Mouse (Mus musculus) spleen, adult 18-20 months (tissue): ENCODE measurements around the gene Alk.

Source experiments
- DNase-seq, 2 experiments: peaks; one replicate each; pipeline ENCODE4 v3.0.0; 2022; ENCODE audit warnings: mixed read lengths in 2 of 2

Alk gene

DNA sequence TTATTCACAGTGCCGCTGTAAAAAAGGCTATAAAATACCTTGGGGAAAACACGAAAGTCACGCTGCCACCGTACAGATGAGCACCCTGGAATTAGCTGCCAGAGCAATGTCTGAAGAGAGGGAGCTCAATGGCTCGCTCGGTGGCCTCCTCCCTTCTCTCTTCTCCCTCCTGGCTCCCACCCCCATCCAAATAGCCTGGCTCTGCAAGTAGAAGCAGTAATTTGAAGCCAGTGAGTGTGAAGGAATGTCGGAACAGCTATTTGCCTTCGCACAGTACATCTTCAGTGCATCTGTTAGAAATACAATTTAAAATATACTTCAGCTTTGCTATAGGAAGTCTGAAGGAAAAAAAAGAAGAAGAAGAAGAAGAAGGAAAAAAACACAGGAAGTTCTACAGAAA is 208.5 kb downstream of the Alk start:
- DNase-seq: no peak

DNA sequence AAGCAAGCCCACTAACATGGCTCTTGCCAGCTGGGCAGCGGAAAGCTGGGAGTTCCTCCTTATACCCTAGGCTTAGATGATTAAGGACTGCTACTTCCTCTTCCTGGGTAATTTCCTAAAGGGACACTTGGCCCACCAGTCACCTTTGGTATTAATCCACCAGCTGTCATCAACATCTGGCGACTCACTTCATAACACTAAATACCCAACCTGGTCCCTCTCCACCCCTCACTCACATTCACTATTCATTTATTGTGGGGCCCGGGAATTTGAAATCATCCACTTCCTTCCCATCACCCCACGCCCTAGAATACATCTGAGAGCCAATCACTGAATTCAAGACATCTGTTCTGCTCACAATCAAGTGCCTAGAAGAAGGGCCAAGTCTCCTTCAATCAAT is 235.4 kb downstream of the Alk start:
- DNase-seq: no peak

DNA sequence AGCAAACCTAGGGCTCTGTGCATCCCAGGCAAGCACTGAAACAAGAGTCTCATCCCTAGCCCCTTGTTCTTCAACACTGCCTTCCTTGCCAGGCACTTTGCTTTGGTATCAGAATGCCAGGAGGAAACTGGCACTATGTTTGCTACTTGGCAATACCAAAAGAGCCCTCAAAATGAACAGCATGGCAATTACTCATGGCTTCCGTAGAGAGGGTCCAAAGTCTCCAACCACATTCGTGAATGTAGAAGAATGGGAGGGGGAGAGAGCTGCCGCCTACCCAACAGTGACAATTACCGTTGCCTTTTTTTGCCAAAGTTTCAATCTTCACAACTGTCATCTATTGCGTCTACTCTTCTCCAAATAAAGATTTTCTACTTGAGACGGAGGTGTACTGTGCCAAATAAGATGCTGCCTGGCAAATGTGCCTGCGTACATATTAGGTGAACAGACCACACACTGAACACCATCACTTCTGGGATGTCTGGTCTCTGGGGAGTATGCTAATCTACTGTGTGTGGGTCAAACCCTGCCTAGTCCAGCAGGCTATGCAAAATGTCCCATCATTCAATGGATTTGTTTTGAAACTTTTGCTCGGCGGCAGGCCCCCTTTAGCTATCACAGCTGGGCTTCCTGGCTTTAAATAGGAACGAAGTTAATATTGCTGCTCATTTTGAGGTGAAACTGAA is 241.5 kb downstream of the Alk start:
- no peak for DNase-seq

DNA sequence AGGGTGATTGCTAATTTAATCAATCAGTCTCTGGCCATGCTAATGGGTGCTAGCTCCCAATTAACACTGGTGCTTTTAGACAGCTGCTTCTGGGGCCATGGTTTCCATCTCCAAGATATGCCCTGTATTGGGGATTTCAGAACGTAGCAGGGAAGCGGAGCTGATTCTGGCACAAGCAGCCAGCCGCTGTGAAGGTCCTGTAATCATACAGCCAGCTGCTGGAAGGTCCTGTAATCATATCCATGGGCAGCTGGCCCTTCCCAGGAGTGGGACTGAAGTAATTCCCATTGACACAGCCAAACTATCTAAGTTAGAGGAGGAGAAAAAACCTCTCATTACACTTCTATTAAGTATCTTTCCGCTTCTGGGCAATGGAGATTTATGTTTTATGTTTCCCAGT is 242.5 kb downstream of the Alk start:
- DNase-seq: no peak

DNA sequence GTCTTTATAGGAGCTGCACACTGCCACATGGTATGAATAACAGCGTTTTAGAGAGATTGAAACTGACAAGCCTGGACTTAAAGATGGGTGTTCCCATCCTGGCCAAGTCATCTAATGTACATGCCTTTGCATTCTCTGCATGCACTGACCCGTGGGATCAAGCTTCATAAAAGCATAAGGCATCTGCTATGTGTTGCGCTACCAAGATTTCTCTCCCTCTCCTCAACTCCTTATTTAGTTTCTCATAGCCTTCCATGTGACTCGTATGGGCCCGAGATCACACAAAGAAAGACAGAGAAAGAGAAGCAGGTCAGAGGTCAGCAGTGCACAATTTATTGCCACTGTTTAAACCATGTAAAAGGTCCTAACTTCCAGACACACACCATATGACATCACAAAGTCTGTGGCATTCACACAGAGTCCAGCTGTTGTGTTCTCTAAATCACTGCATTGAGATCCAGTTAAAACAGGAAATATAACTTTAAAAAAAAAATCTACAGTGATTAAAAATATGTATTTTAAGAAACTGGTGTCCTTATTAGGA is 247.6 kb downstream of the Alk start:
- DNase-seq: no peak

DNA sequence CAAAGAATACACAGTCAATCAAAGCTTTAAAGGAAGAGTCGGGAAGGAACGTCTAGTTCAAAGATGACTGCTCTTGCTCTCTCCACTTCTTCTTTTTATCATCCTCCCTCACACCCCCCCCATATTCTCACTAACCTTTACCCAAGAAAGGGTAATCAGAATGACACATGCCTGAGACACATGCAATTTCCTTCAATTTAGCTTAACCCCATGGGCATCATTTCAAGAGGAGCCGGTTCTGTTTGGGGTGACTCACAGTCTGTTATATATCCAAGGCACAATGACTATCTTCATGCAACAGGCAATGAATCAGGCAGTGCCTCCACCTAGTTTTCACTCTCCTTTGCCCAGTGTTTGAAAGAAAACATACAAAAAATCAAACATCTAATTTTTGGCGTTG is 265.0 kb downstream of the Alk start:
- no peak for DNase-seq

DNA sequence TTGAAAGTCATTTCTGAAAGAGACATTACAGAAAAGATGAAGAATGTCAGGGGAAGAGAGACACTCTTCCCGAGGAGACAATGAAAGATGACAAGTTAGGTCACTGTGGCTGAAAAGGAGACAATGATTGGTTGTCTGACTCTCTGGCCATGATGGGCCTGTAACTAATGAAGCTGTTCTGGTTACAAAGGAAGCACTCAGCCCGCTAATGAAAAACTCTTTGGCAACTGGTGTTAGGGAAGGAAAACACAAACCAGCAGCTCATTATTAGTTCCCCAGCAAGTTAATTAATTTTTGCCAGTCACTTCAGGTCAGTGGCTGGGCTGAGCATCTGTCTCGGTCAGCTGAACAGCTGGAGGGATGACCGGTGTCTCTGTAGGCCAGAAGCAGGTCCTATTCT is 271.5 kb downstream of the Alk start:
- DNase-seq: no peak

DNA sequence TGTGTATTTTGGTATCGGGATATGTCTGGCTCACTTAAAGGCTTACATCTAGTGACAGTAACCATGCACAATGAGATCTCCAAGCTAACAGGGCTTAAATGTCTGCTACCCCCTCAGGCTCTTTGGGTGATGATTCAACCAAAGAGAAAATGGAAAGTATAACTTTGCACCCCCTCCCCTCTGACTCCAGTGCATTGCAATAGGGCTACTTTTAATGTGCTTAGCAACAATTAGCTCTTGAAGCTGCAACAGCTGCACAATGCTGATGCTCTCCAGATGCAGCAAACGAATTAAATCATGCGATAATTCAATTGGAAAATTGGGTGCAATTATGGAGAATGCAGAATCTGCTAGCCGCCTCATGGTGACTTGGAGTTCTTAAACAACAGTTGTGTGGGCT is 278.5 kb downstream of the Alk start:
- no peak for DNase-seq

DNA sequence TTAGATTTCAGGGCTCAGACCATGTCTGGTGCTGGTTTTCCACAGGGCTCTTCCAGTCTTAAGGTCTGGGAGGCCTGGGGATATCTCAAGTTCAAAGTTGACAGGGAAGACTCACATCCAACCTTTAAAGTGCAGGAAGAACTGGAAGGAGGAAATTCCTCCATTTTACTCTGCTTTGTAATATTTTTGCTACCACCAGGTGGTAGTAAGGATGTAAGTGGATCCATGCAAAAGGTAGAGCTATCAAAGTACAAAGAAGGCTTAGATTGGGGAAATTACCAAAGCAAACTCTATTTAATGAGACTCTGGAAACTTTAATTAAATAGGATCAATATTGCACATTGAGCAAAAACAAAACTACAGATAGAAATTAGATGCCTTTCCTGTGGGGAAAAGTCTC is 284.9 kb downstream of the Alk start:
- no peak for DNase-seq

DNA sequence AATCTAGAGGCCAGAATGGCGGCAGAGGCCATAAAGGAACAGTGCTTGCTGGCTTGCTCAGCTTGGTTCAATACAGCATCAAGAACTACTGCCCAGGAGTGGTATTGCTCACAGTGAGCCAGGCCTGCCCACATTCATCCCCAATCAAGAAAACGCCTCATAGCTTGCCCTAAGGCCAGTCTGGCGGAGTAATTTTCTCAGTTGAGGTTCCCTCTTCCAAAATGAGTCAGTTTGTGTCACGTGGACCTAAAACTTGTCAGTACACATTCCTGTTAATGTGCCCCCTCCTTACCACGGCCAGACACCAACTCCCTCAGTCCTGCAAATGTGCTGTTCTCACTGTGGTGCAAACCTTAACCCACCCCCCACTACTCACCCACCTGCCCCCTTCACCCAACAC is 304.8 kb downstream of the Alk start:
- no peak for DNase-seq

DNA sequence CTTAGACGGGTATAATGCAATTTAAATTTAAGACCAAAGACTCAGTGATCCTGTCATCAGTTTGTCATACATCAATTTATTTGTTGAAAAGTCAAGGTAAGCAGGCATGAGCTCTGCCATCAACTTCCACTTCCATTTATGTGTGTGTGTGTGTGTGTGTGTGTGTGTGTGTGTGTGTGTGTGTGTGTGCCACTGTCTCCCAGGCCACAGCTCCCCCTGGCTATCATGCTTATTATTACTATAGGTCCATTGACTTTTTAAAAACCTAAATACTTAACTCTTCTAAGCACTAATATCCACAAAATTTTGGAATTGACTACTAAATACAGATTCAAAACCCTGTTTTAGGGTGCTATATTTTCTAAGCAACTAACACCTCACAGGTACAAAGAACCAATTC is 308.1 kb downstream of the Alk start:
- DNase-seq: no peak

DNA sequence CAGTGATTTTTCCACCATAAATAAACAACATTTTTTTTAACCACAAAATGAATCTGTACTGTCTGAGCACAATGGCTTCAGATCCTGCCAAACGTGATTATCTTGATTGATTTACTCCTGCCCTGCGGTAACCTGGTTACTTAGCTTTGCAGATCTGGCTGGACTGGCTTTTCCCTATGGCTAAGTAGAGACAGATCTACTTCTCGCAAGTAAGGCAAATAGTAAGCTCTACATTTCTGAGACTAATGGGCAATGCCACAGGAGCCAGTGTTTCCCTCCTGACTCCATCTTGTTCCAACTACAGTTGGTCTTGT is 311.2 kb downstream of the Alk start:
- no peak for DNase-seq

DNA sequence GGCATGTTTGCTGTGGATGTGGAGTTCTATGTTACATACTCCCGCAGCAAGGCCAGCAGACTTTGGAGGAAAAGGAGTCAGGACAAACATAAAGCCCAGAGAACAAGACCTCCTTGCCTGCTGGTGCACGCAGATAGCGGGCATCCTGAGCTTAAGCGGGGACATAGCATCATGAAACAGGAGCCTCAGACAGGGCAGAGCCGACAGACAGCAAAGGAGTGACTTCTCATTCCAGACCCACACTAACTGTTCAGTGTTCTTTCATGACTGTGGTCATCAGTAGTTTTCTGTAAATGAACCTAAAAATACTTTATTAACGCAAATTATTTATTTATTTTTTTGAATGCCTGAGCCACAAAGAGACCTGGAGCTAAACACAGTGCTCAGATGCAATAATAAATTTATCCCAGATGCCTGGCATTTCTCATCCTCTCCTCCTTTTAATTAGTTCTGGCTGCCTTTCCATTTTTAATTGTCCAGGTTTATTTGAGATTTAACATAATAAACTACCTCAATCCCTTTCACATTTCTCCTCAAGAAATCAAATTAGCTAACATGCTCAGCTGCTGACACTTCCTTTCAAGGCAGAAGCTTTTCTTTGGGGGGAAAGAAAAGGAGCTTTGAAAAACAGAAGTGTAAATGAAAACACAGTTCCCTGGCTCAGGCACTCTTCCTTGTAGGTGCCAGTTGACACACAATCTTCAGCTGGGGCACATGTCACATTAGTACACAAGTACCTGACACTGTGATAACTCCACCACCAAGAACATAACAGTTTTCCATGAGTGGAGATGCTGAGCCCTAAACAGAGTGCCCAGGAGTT is 311.8 kb downstream of the Alk start:
- no peak for DNase-seq

DNA sequence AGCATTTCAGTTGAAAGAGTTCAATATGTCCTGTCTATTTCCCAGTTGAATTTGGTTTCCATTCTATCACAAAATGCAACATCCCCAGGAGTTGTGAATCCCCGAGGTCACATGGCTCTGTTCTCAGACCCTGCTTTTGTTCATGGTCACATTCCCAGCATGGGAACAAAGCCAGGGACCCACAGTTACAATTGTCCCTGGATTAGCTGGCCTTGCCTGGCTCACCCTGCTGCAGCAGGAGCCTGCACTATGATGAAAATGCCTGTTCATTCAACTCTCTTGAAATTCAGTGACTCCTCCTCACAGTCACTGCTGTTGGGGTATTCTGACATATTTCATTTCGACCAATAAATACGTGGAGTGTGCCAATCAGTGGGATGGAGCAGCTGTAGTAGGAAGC is 318.5 kb downstream of the Alk start:
- DNase-seq: no peak

DNA sequence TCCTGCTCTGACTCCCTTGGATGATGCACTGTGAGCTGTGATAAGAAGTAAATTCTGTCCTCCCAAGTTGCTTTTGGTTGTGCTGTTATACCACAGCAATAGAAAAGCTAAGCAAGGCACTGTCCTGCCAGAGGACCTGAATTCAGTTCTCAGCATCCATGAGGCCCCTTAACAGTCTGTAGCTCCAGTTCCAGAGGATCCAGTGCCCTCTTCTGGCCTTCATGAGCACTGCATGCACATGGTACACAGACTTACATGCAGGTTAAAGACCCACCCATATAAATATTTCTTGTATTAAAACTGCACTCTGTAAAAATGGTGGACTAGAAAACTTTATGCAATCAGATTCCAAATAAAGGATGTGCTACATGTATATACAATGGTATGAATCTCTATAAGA is 326.1 kb downstream of the Alk start:
- no peak for DNase-seq

DNA sequence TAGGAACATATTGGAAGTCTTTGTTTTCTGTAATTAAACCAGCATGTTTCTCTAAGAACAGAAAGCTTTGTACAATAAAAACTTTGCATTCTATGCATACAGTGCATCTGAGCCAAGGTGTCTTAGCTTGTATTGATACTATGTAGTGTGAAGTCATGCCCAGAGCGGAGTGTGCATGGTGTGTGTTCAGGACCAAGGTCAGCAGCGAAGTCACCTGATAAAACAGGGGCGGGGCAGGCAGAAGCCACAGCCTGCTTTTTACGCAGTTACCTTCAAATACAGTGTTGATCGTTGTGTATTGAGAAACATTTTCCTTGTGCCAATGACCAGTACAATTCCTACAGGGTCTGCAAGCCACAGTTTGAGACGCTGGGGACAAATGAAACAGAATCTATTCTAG is 327.6 kb downstream of the Alk start:
- no peak for DNase-seq

DNA sequence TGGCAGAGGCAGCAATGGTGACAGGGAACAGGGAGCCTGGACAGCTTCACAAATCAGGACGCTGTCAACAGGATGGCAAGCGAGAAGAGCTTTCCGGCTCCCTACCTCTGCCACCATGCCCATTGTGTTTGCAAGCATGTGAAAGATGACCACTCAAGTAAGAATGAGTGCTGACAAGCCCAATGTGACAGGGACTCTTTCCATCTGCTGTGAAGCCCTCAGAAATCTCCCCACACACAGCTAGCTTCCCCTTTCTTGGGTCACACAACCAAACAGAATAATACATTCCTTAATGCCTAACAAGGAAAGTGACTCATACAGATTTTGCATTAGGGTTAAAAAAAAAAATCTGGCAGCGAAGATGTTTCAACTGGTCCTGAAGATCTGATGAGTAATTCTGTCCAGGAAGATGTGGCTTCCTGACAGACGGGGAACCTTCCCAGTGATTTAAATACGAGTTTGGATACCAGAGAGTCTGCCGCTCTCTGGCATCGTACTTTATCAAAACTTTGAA is 329.0 kb downstream of the Alk start:
- no peak for DNase-seq

DNA sequence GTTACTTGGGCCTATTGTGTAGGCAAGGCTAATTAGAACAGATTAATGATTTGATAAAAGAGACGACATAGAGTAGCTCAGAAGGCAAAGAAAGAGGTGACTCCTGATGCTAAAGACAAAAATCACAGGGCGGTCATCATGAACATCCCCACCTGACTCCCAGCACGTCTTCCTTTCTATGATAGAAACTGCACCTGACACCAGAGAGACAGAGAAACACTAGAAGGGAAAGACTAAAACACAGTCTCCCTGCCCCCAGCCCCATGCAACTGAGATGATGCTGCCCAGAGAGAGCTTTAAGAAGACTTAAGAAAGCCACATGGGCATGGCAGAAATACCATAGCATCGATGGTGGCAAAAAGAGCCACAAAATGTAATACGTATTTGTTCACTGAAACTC is 330.2 kb downstream of the Alk start:
- no peak for DNase-seq

DNA sequence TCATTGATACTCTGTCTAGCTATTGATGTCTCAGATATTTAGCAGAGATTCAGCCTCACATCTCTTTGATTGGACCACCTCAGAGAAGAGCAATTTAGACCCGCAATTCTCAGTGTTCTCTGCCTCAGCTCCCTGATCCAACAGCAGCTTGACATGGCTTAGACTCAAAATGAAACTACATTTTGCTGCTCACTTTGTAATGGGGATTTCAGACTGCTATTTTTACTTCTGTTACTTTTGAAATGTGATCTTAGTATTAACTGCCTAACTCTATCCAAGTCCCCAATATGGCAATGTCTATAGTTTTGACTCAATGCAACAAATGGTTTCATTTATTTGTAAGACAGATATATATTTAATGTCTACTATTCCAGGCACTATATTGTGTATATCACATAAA is 332.8 kb downstream of the Alk start:
- DNase-seq: no peak

DNA sequence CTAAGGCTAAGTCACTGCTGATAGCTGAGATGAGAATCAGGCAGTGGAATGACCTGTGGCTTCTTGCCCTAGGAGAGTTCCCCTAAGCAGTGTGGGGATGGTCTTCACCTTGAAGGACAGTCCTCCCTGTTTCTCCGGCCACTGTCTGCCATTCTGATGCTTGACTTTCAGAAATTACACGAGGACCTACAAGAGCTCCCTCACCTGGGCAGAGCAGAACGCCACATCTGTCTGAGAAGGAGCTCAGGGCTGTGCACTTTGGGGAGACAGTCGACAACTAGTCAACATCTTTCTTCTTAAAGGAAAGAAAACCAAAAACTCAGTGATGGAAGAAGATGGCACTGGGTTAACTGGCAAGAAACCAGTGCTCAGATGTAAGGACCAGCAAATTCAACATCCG is 335.9 kb downstream of the Alk start:
- DNase-seq: no peak

DNA sequence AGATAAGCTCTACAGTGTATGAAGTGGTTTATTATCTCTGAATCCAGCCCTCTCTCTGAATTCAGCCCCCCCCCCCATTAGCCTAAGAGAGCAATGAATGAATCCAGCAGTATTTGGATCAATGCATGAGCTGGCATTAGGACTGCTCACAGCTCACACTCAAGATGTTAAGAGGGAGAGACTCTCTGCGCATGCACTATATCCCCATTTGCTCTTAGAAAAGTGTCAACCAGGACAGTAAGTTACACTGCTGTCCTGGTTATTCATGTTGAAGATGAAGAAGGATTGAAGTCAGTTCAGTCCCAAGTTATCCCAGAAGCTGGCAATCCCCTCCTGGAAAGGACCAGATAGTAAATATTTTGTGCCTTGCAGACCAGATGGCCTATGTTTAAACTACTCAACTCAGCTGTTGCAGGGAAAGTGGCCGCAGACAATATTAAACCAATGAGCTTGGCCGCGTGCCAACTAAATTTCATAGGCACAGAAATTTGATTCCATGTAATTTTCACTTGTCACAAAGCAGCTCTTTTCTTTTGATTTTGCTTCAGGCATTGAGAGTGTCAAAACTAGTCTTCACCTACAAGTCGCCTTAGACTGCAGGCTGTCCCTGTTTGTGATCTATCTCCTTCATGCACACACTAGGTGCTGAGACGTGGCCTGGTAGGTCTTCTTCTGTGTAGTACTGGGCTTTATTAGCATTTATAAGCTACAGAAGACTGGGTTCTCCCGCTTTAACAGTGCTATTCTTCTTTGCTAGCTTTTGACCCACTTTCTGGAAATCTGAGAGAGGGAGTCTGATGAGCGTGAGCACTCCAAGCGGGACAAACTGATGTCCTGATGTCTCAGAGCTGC is 339.0 kb downstream of the Alk start:
- DNase-seq: no peak

DNA sequence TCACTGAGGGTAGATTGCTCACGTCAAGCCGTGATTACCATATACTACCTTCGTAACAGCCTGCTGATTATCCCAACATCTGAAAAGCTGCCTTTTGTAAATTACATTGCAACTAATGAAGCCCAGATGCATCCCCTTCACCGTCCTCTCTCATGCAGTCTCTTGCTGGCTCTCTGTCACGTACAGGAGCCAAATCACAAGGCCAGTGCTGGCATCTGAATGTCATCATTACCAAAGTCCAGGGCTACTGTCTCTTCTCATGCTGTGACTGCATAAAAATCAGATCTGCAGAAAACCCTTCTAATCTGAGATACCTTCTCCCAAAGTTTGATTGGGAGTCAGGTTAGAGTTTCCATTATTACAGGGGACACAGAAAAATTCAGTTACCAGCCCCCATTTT is 351.0 kb downstream of the Alk start:
- DNase-seq: no peak

DNA sequence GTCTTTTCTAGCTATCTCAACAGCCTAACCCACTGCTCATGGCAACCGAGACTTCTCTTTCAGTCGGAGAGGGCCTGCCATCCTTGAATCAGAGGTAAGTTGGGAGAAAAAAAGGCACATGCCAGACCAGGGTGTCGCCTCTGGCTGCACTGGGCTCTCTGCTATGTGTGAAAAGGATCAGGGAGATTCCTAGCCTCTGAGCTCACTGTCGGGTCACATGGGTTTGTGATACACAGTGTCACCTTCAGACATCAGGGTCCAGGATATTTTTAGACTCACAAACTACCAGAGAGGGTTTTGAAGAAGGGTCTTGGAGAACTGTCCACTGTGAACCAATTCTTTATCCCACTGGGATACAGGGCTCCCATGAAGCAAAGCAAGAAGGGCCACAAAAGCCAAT is 352.9 kb downstream of the Alk start:
- DNase-seq: no peak
